Mouse (Mus musculus): ENCODE data around the gene Plekha8. TPM values are rescaled to one million over a fixed set of nuclear protein-coding genes. Genes with fewer than 3 reads are reported as not detected.

Gene Plekha8
- polyA plus RNA-seq, 1 experiment from 2014 or later: 15.0 TPM

- H3K9ac ChIP-seq: no peak overlapping the region
- H3K4me3 ChIP-seq: no peak overlapping the region
- ATAC-seq (ENCODE audit: low FRiP score, low read depth): no peak
- 95% methylated on average over 7 of the region's 7 CpGs for WGBS
- H3K9me3 ChIP-seq: no peaks in the 10 kb centered on the region
- no peaks in the 10 kb centered on the region for H3K4me1 ChIP-seq
- H3K36me3 ChIP-seq: peaks cover 13% of the 10 kb centered on the region; the same call in 1 of the 2 replicates
- no peak overlapping the region for H3K27ac ChIP-seq
- H3K27me3 ChIP-seq (replicated peaks): no peaks in the 10 kb centered on the region
- H3K4me2 ChIP-seq (replicated peaks): no peak overlapping the region
These were observed 24.6 kb downstream of the Plekha8 start for GRCm38 (mm10) chr6:54619530-54619929.

GRCm38 (mm10) chr6:54620357-54620756, 25.4 kb downstream of the Plekha8 start:
- Histone ChIP-seq H3K36me3 (peaks cover 15% of the 10 kb centered on the region; the same call in 1 of the 2 replicates), H3K4me3 (no peak overlapping the region), H3K27ac (no peak overlapping the region), H3K9ac (no peak overlapping the region), H3K4me2 (replicated peaks) (no peak overlapping the region), H3K4me1 (no peaks in the 10 kb centered on the region), H3K27me3 (replicated peaks) (no peaks in the 10 kb centered on the region), H3K9me3 (no peaks in the 10 kb centered on the region)
- 82% methylated on average over 4 of the region's 4 CpGs for WGBS
- no peak for ATAC-seq (ENCODE audit: low FRiP score, low read depth)

- Histone ChIP-seq H3K4me2 (replicated peaks) (no peak overlapping the region), H3K4me1 (no peaks in the 10 kb centered on the region), H3K9me3 (no peaks in the 10 kb centered on the region), H3K27me3 (replicated peaks) (no peaks in the 10 kb centered on the region), H3K4me3 (no peak overlapping the region), H3K9ac (no peak overlapping the region), H3K36me3 (peaks cover 32% of the 10 kb centered on the region; the same call in 1 of the 2 replicates), H3K27ac (no peak overlapping the region)
- ATAC-seq (ENCODE audit: low FRiP score, low read depth): no peak
- 90% methylated on average over 3 of the region's 3 CpGs for WGBS
These were observed 33.5 kb downstream of the Plekha8 start for GRCm38 (mm10) chr6:54628381-54628780.

GRCm38 (mm10) chr6:54629734-54630133, 34.8 kb downstream of the Plekha8 start:
- 32% methylated on average over 7 of the region's 7 CpGs for WGBS

GRCm38 (mm10) chr6:54631462-54631861, 36.6 kb downstream of the Plekha8 start:
- H3K4me1 ChIP-seq: no peaks in the 10 kb centered on the region
- H3K27me3 ChIP-seq (replicated peaks): no peaks in the 10 kb centered on the region
- H3K4me2 ChIP-seq (replicated peaks): no peak overlapping the region
- H3K9ac ChIP-seq: no peak overlapping the region
- no peaks in the 10 kb centered on the region for H3K9me3 ChIP-seq
- no peak for ATAC-seq (ENCODE audit: low FRiP score, low read depth)
- 58% methylated on average over 3 of the region's 3 CpGs for WGBS
- no peak overlapping the region for H3K4me3 ChIP-seq
- H3K27ac ChIP-seq: no peak overlapping the region
- peaks cover 24% of the 10 kb centered on the region; the same call in 1 of the 2 replicates for H3K36me3 ChIP-seq

More at GRCm38 (mm10) chr6:54629734-54630133, 34.8 kb downstream of the Plekha8 start:
- no peak overlapping the region for H3K9ac ChIP-seq
- no peaks in the 10 kb centered on the region for H3K27me3 ChIP-seq (replicated peaks)
- no peaks in the 10 kb centered on the region for H3K9me3 ChIP-seq
- peaks cover 25% of the 10 kb centered on the region; the same call in 1 of the 2 replicates for H3K36me3 ChIP-seq
- no peak for ATAC-seq (ENCODE audit: low FRiP score, low read depth)
- H3K27ac ChIP-seq: no peak overlapping the region
- H3K4me2 ChIP-seq (replicated peaks): no peak overlapping the region
- H3K4me3 ChIP-seq: no peak overlapping the region
- no peaks in the 10 kb centered on the region for H3K4me1 ChIP-seq

- WGBS: 91% methylated on average over 3 of the region's 3 CpGs
- no peak overlapping the region for H3K9ac ChIP-seq
- H3K4me1 ChIP-seq: no peaks in the 10 kb centered on the region
- no peak overlapping the region for H3K4me3 ChIP-seq
- H3K4me2 ChIP-seq (replicated peaks): no peak overlapping the region
- peaks cover 11% of the 10 kb centered on the region; the same call in 1 of the 2 replicates for H3K36me3 ChIP-seq
- H3K9me3 ChIP-seq: no peaks in the 10 kb centered on the region
- no peaks in the 10 kb centered on the region for H3K27me3 ChIP-seq (replicated peaks)
- H3K27ac ChIP-seq: no peak overlapping the region
- no peak for ATAC-seq (ENCODE audit: low FRiP score, low read depth)
These were observed 45.0 kb downstream of the Plekha8 start for GRCm38 (mm10) chr6:54639877-54640276.

GRCm38 (mm10) chr6:54641953-54642352, 47.0 kb downstream of the Plekha8 start:
- Histone ChIP-seq H3K27ac (no peak overlapping the region), H3K4me2 (replicated peaks) (no peak overlapping the region), H3K9ac (no peak overlapping the region), H3K27me3 (replicated peaks) (no peaks in the 10 kb centered on the region), H3K4me1 (no peaks in the 10 kb centered on the region), H3K4me3 (no peak overlapping the region), H3K9me3 (no peaks in the 10 kb centered on the region), H3K36me3 (peaks cover 11% of the 10 kb centered on the region; the same call in 1 of the 2 replicates)
- WGBS: 82% methylated on average over 2 of the region's 2 CpGs
- no peak for ATAC-seq (ENCODE audit: low FRiP score, low read depth)

GRCm38 (mm10) chr6:54643181-54643580, 48.3 kb downstream of the Plekha8 start:
- Histone ChIP-seq H3K4me3 (no peak overlapping the region), H3K36me3 (0 out of 2 replicates have a peak, but pooled peaks cover 11% of the 10 kb centered on the region), H3K27ac (no peak overlapping the region), H3K9ac (no peak overlapping the region), H3K4me1 (no peaks in the 10 kb centered on the region), H3K27me3 (replicated peaks) (no peaks in the 10 kb centered on the region), H3K9me3 (no peaks in the 10 kb centered on the region), H3K4me2 (replicated peaks) (no peak overlapping the region)
- 91% methylated on average over 4 of the region's 4 CpGs for WGBS
- ATAC-seq (ENCODE audit: low FRiP score, low read depth): no peak

- ATAC-seq (ENCODE audit: low FRiP score, low read depth): no peak
- no peaks in the 10 kb centered on the region for H3K27me3 ChIP-seq (replicated peaks)
- H3K9ac ChIP-seq: no peak overlapping the region
- H3K4me1 ChIP-seq: no peaks in the 10 kb centered on the region
- H3K4me2 ChIP-seq (replicated peaks): no peak overlapping the region
- no peak overlapping the region for H3K4me3 ChIP-seq
- WGBS: 81% methylated on average over 11 of the region's 11 CpGs
- no peaks in the 10 kb centered on the region for H3K36me3 ChIP-seq
- H3K9me3 ChIP-seq: no peaks in the 10 kb centered on the region
- no peak overlapping the region for H3K27ac ChIP-seq
These were observed 60.7 kb downstream of the Plekha8 start for GRCm38 (mm10) chr6:54655471-54656095.

- H3K9ac ChIP-seq: no peak overlapping the region
- no peaks in the 10 kb centered on the region for H3K36me3 ChIP-seq
- H3K9me3 ChIP-seq: no peaks in the 10 kb centered on the region
- H3K4me1 ChIP-seq: no peaks in the 10 kb centered on the region
- no peaks in the 10 kb centered on the region for H3K27me3 ChIP-seq (replicated peaks)
- ATAC-seq (ENCODE audit: low FRiP score, low read depth): no peak
- 94% methylated on average over 6 of the region's 6 CpGs for WGBS
- H3K27ac ChIP-seq: no peak overlapping the region
- H3K4me3 ChIP-seq: no peak overlapping the region
- no peak overlapping the region for H3K4me2 ChIP-seq (replicated peaks)
These were observed 63.0 kb downstream of the Plekha8 start for GRCm38 (mm10) chr6:54657861-54658260.

- H3K4me1 ChIP-seq: no peaks in the 10 kb centered on the region
- no peak overlapping the region for H3K9ac ChIP-seq
- no peak overlapping the region for H3K27ac ChIP-seq
- H3K4me3 ChIP-seq: no peak overlapping the region
- no peak overlapping the region for H3K4me2 ChIP-seq (replicated peaks)
- no peaks in the 10 kb centered on the region for H3K9me3 ChIP-seq
- no peaks in the 10 kb centered on the region for H3K36me3 ChIP-seq
- no peaks in the 10 kb centered on the region for H3K27me3 ChIP-seq (replicated peaks)
- no peak for ATAC-seq (ENCODE audit: low FRiP score, low read depth)
- 91% methylated on average over 6 of the region's 6 CpGs for WGBS
These were observed 75.0 kb downstream of the Plekha8 start for GRCm38 (mm10) chr6:54669868-54670267.

- H3K27ac ChIP-seq: no peak overlapping the region
- 50% methylated on average over 5 of the region's 5 CpGs for WGBS
- no peak for ATAC-seq (ENCODE audit: low FRiP score, low read depth)
- no peak overlapping the region for H3K4me2 ChIP-seq (replicated peaks)
- no peak overlapping the region for H3K9ac ChIP-seq
- no peaks in the 10 kb centered on the region for H3K4me1 ChIP-seq
- H3K4me3 ChIP-seq: no peak overlapping the region
- H3K9me3 ChIP-seq: no peaks in the 10 kb centered on the region
- H3K27me3 ChIP-seq (replicated peaks): no peaks in the 10 kb centered on the region
- H3K36me3 ChIP-seq: no peaks in the 10 kb centered on the region
These were observed 78.0 kb downstream of the Plekha8 start for GRCm38 (mm10) chr6:54672901-54673300.

GRCm38 (mm10) chr6:54679686-54680085, 84.8 kb downstream of the Plekha8 start:
- Histone ChIP-seq H3K36me3 (no peaks in the 10 kb centered on the region), H3K4me2 (replicated peaks) (no peak overlapping the region), H3K4me1 (peaks cover 8% of the 10 kb centered on the region), H3K27me3 (replicated peaks) (peaks cover 8% of the 10 kb centered on the region), H3K4me3 (no peak overlapping the region), H3K9me3 (no peaks in the 10 kb centered on the region), H3K9ac (no peak overlapping the region), H3K27ac (no peak overlapping the region)
- WGBS: 81% methylated on average over 5 of the region's 5 CpGs
- ATAC-seq (ENCODE audit: low FRiP score, low read depth): no peak
